Mouse (Mus musculus): ENCODE measurements around the gene Rnf227.

DNA sequence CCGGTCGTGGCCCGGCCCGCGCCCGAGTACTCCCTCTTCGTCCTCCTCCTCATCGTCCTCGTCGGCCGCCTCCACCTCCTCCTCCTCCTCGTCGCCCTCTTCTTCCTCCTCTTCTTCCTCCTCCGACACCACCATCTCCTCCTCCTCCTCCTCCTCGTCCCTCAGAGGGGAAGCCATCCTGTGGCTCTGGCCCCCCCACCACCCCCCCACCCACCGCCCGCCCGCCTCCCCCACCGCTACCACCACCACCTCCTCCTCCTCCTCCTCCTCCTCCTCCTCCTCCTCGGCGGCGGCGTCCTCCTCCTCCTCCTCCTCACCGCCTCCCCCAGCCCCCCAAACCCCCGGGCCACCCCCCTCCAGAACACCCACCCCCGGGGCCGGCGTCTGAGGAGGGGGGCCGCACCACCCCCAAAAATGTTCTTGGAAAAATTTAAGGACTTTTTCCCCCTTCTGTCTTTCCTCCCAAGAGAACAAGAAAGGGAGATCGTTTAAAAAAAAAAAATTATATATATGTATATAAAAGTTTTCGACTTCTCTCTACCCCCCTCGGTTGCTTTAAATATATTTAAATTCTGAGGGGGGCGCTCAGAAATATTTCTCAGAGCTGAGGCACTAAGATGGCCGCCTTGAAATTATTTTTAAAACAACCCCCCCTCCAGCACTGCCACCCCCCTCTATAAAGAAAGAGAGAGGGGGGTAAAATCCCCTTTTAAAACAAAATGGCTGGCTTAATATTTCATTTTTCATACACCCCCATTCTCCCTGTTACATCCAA, 29.1 kb downstream of the Rnf227 start, which contains the start of gene Chd3:
- no peak for TF ChIP-seq CTCF (IDR thresholded peaks at IDR 0.05; ENCODE audit: low read depth, low read length)
- no peak for TF ChIP-seq POLR2A (IDR thresholded peaks at IDR 0.05; ENCODE audit: borderline replicate concordance, low read depth, low read length)
